Mouse (Mus musculus): ENCODE measurements at regions not wholly inside any gene's neighbourhood (a gene's known extent, or its start where the extent isn't known, plus 50 kb on each side); places are given as distances from the start of the nearest gene placed in this dataset.

GRCm38 (mm10) chr16:29882226-29882972 is 181.8 kb upstream of the Hes1 start:
- no peak for TF ChIP-seq POLR2A (IDR thresholded peaks at IDR 0.05; ENCODE audit: low read depth, low read length)
- no peak for TF ChIP-seq CTCF (conservative IDR thresholded peaks at IDR 0.05; ENCODE audit: insufficient read depth, insufficient read length, low read depth, low read length)

All from kidney, adult 2 months (tissue).